Mouse (Mus musculus) heart, postnatal 0 days (tissue): ENCODE results near the gene 6430548M08Rik.
A peak's percentile ranks its signal among the peaks of the same experiment; 100 is the strongest.

Source experiments
- CTCF ChIP-seq: IDR thresholded peaks from 2 replicates; pipeline ENCODE4 v1.5.1; 2016; ENCODE audit warnings: antibody characterized with exemption, control low read depth, low read depth
- EP300 ChIP-seq: IDR thresholded peaks from 2 replicates; pipeline ENCODE4 v1.6.1; 2016; ENCODE audit warnings: antibody characterized with exemption, low read depth

GRCm38 (mm10) chr8:120211345-120211744 lies 97.4 kb downstream of the 6430548M08Rik start:
- no peak for TF ChIP-seq EP300
- TF ChIP-seq CTCF, result peak; percentile 56
